In genomic region chr4:108015067-108015765, GRCm38 (mm10) we compare ENCODE assay signal across 8 mouse cellular contexts. TPM values are rescaled to one million over a fixed set of nuclear protein-coding genes. Genes with fewer than 3 reads are reported as not detected.
DNase-seq lines count a peak whose midpoint lies in the region; ATAC-seq lines count a peak whose summit lies in the region.

No protein-coding gene starts in this region.

- H3K9me3 ChIP-seq in kidney, embryonic 14.5 days (ENCODE audit: control insufficient read depth, low read length), result no peaks in the 10 kb centered on the region
- H3K9me3 ChIP-seq in heart, embryonic 11.5 days (replicated peaks; ENCODE audit: control insufficient read depth, low read length), result no peaks in the 10 kb centered on the region
- no peaks in the 10 kb centered on the region for H3K9me3 ChIP-seq in liver, embryonic 15.5 days (replicated peaks)
- H3K9me3 ChIP-seq in neural tube, embryonic 15.5 days (replicated peaks), result no peaks in the 10 kb centered on the region
- no peaks in the 10 kb centered on the region for H3K9me3 ChIP-seq in forebrain, embryonic 11.5 days (ENCODE audit: control insufficient read depth, low read length)

- H3K4me1 ChIP-seq in kidney, embryonic 14.5 days (ENCODE audit: control insufficient read depth, insufficient read depth, low read length), result no peaks in the 10 kb centered on the region
- 0 out of 2 replicates have a peak, but pooled peaks cover 6% of the 10 kb centered on the region for H3K4me1 ChIP-seq in heart, embryonic 11.5 days (ENCODE audit: control insufficient read depth, insufficient read depth, low read length)
- H3K4me1 ChIP-seq in liver, embryonic 15.5 days (replicated peaks), result no peaks in the 10 kb centered on the region
- H3K4me1 ChIP-seq in neural tube, embryonic 15.5 days, result no peaks in the 10 kb centered on the region
- 0 out of 2 replicates have a peak, but pooled peaks cover 2% of the 10 kb centered on the region for H3K4me1 ChIP-seq in forebrain, embryonic 11.5 days (replicated peaks; ENCODE audit: control insufficient read depth, insufficient read depth, low read length)

- ATAC-seq in kidney, embryonic 14.5 days (ENCODE audit: low FRiP score, low TSS enrichment), result no peak
- ATAC-seq in heart, embryonic 11.5 days (replicated peaks; ENCODE audit: insufficient number of reproducible peaks, low FRiP score, low TSS enrichment), result peak; percentile 80
- 0 out of 2 replicates have a peak, but pooled peaks have one; percentile 37 for ATAC-seq in liver, embryonic 15.5 days (ENCODE audit: insufficient read depth)
- no peak for ATAC-seq in neural tube, embryonic 15.5 days (ENCODE audit: low FRiP score)
- ATAC-seq in forebrain, embryonic 11.5 days (replicated peaks; ENCODE audit: low FRiP score), result no peak

- H3K27ac ChIP-seq in kidney, embryonic 14.5 days (ENCODE audit: low read depth, low read length), result no peak overlapping the region
- H3K27ac ChIP-seq in heart, embryonic 11.5 days (ENCODE audit: low read depth, low read length), result no peak overlapping the region
- H3K27ac ChIP-seq in liver, embryonic 15.5 days (replicated peaks), result no peak overlapping the region
- H3K27ac ChIP-seq in neural tube, embryonic 15.5 days (replicated peaks), result no peak overlapping the region
- H3K27ac ChIP-seq in forebrain, embryonic 11.5 days (ENCODE audit: low read depth, low read length), result no peak overlapping the region

- H3K4me2 ChIP-seq in kidney, embryonic 14.5 days (replicated peaks; ENCODE audit: low read depth, low read length), result no peak overlapping the region
- H3K4me2 ChIP-seq in heart, embryonic 11.5 days, result no peak overlapping the region
- no peak overlapping the region for H3K4me2 ChIP-seq in liver, embryonic 15.5 days
- no peak overlapping the region for H3K4me2 ChIP-seq in neural tube, embryonic 15.5 days
- no peak overlapping the region for H3K4me2 ChIP-seq in forebrain, embryonic 11.5 days (ENCODE audit: low read depth, low read length, severe bottlenecking)

- no peak overlapping the region for H3K9ac ChIP-seq in kidney, embryonic 14.5 days (ENCODE audit: low read depth, low read length)
- no peak overlapping the region for H3K9ac ChIP-seq in heart, embryonic 11.5 days (ENCODE audit: low read depth, low read length)
- no peak overlapping the region for H3K9ac ChIP-seq in liver, embryonic 15.5 days
- no peak overlapping the region for H3K9ac ChIP-seq in neural tube, embryonic 15.5 days (replicated peaks)
- no peak overlapping the region for H3K9ac ChIP-seq in forebrain, embryonic 11.5 days (ENCODE audit: low read length)

- WGBS in kidney, embryonic 14.5 days, result 73% methylated on average over 14 of the region's 14 CpGs
- 57% methylated on average over 14 of the region's 14 CpGs for WGBS in heart, embryonic 11.5 days (ENCODE audit: insufficient replicate concordance)
- 38% methylated on average over 14 of the region's 14 CpGs for WGBS in liver, embryonic 15.5 days (ENCODE audit: insufficient replicate concordance)
- 68% methylated on average over 14 of the region's 14 CpGs for WGBS in neural tube, embryonic 15.5 days
- 66% methylated on average over 14 of the region's 14 CpGs for WGBS in forebrain, embryonic 11.5 days

- DNase-seq in kidney, adult 11 months, result peak; percentile 61
- DNase-seq in adrenal gland, adult 2 months, result peak; percentile 77
- no peak for DNase-seq in testis, postnatal 10 days (ENCODE audit: low spot score)
- no peak for DNase-seq in forebrain, embryonic 11.5 days (ENCODE audit: low spot score)

- no peaks in the 10 kb centered on the region for H3K36me3 ChIP-seq in kidney, embryonic 14.5 days (ENCODE audit: control insufficient read depth, insufficient read depth, low read length)
- no peaks in the 10 kb centered on the region for H3K36me3 ChIP-seq in heart, embryonic 11.5 days (ENCODE audit: control insufficient read depth, insufficient read depth, low read length)
- H3K36me3 ChIP-seq in liver, embryonic 15.5 days (replicated peaks), result no peaks in the 10 kb centered on the region
- H3K36me3 ChIP-seq in neural tube, embryonic 15.5 days, result no peaks in the 10 kb centered on the region
- H3K36me3 ChIP-seq in forebrain, embryonic 11.5 days (ENCODE audit: control insufficient read depth, insufficient read depth, low read length), result no peaks in the 10 kb centered on the region

- H3K27me3 ChIP-seq in kidney, embryonic 14.5 days (ENCODE audit: control insufficient read depth, insufficient read depth, low read length), result no peaks in the 10 kb centered on the region
- H3K27me3 ChIP-seq in heart, embryonic 11.5 days (ENCODE audit: control insufficient read depth, insufficient read depth, low read length), result no peaks in the 10 kb centered on the region
- no peaks in the 10 kb centered on the region for H3K27me3 ChIP-seq in liver, embryonic 15.5 days
- H3K27me3 ChIP-seq in neural tube, embryonic 15.5 days (replicated peaks), result no peaks in the 10 kb centered on the region
- H3K27me3 ChIP-seq in forebrain, embryonic 11.5 days (ENCODE audit: control insufficient read depth, insufficient read depth, low read length), result no peaks in the 10 kb centered on the region

- no peak overlapping the region for H3K4me3 ChIP-seq in kidney, embryonic 14.5 days (ENCODE audit: low read length)
- no peak overlapping the region for H3K4me3 ChIP-seq in heart, embryonic 11.5 days (ENCODE audit: low read depth, low read length)
- H3K4me3 ChIP-seq in liver, embryonic 15.5 days (replicated peaks), result no peak overlapping the region
- H3K4me3 ChIP-seq in neural tube, embryonic 15.5 days (replicated peaks), result no peak overlapping the region
- no peak overlapping the region for H3K4me3 ChIP-seq in forebrain, embryonic 11.5 days (ENCODE audit: low read depth, low read length)

RNA-seq across cellular contexts. Expression of gene Slc1a7, which starts 47.1 kb away (rescaled TPM):
- not detected in 2 replicates for polyA plus RNA-seq in kidney, embryonic 14.5 days (2014; fragmentation: Nextera tagmentation; extraction: Ambion mirVana)
- under 1 TPM; 0.20 to 0.48 TPM for total RNA-seq in adrenal gland, adult 2 months (2021)
- polyA plus RNA-seq in adrenal gland, adult 2 months (2012; rRNA removed), result 0.20 and 0.22 TPM in 2 replicates
- not detected in 2 replicates for polyA plus RNA-seq in heart, embryonic 11.5 days (2014; fragmentation: Nextera tagmentation; extraction: Ambion mirVana)
- not detected in 2 replicates for polyA plus RNA-seq in liver, embryonic 15.5 days (2015; fragmentation: Nextera tagmentation; extraction: Ambion mirVana)
- not detected in 2 replicates for polyA plus RNA-seq in neural tube, embryonic 15.5 days (2015; fragmentation: Nextera tagmentation; extraction: Ambion mirVana)
- polyA plus RNA-seq in forebrain, embryonic 11.5 days (2014; fragmentation: Nextera tagmentation; extraction: Ambion mirVana), result not detected in 2 replicates

Comparison
In these comparisons a context has a peak if more than half of its experiments do, and no peak if none do; other contexts are left out.
1. DNase-seq: peak in kidney, adult 11 months (single experiment) and adrenal gland, adult 2 months (single experiment); none in testis, postnatal 10 days (single experiment) and forebrain, embryonic 11.5 days (single experiment).
2. ATAC-seq: peak in heart, embryonic 11.5 days (single experiment) and liver, embryonic 15.5 days (single experiment); none in kidney, embryonic 14.5 days (single experiment), neural tube, embryonic 15.5 days (single experiment) and forebrain, embryonic 11.5 days (single experiment).